Mouse (Mus musculus) embryonic fibroblast, embryonic 13.5 days (primary cell): ENCODE data around the gene Hcn4. TPM values are rescaled to one million over a fixed set of nuclear protein-coding genes. Genes with fewer than 3 reads are reported as not detected.

Experiments
- H3K27ac ChIP-seq: 2 replicates; pipeline ENCODE4 v1.5.1; 2012; ENCODE audit warnings: low read length, control low read depth, inconsistent platforms; ENCODE audit not compliant: insufficient read depth
- H3K4me1 ChIP-seq: 2 replicates; pipeline ENCODE4 v1.6.1; 2011; ENCODE audit warnings: low read length; ENCODE audit not compliant: control insufficient read depth, insufficient read depth
- H3K4me3 ChIP-seq: 2 replicates; pipeline ENCODE4 v1.5.1; 2011; ENCODE audit warnings: mild to moderate bottlenecking, control low read depth, low read length; ENCODE audit not compliant: insufficient read depth
- CTCF ChIP-seq: IDR thresholded peaks from 2 replicates; pipeline ENCODE4 v1.5.1; 2011; ENCODE audit warnings: mild to moderate bottlenecking, control low read depth, low read length, moderate library complexity, borderline replicate concordance; ENCODE audit not compliant: insufficient read depth
- POLR2A ChIP-seq: IDR thresholded peaks from 2 replicates; pipeline ENCODE4 v1.6.1; 2011; ENCODE audit warnings: low read depth, mild to moderate bottlenecking, control low read depth, low read length, moderate library complexity
- polyA plus RNA-seq: library from polyadenylated mRNA; stranded (reverse); fragments of >200 nt; gene quantifications from 2 replicates; pipeline ENCODE4 v1.2.4, GENCODE M21; 2011; ENCODE audit warnings: low read depth; ENCODE audit not compliant: missing spikeins, insufficient read length

The Hcn4 gene
- polyA plus RNA-seq, 1 experiment: not detected

DNA sequence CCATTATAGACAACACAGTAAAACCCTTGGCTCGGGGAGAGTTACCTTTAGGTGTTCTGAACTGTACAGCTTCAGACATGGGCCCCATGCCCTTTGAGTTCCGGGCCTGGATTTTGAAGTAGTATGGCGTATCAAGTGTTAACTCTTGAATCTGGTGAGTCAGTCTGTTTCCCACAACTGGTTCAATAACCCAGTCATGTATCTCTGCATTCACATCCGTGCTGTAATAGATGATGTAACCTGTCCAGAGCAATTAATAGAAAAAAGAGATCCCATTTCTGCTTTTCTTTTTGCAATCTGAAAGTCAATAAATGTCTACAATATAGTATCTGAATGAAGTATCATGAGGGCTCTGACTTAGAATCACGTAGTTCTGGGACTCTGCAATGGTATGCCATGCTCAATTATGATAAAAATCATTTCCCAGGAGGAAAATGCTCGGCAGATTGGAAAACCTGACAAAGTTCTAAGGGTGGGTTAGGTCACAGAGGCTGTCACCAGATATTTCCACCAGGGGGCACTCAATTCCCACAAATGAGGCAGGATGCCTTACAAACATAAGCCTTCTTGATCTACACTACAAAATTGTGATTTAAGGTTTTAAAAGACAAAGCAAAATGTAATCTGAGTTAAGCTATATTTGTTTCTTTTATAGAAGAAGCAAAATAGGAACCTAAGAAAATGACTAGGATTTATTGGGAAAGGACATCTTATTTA, 79.8 kb downstream of the Hcn4 start:
- no peak overlapping the region for H3K27ac ChIP-seq
- H3K4me3 ChIP-seq: no peak overlapping the region
- TF ChIP-seq POLR2A (no peak), CTCF (no peak)
- H3K4me1 ChIP-seq: no peaks in the 10 kb centered on the region

Other genes with a start within 250 kb of the Hcn4 start
- 514 and 525 TPM in 2 replicates for gene Nptn, start 241.2 kb upstream of the Hcn4 start, polyA plus RNA-seq
- not detected in 2 replicates for gene Rec114, start 79.4 kb upstream of the Hcn4 start, polyA plus RNA-seq
- gene Neo1, start 213.0 kb downstream of the Hcn4 start, polyA plus RNA-seq: 64.5 and 102 TPM in 2 replicates